Mouse (Mus musculus) megakaryocyte-erythroid progenitor cell, adult 5-6 weeks (primary cell): Measurements from ENCODE around the gene Nrm. TPM values are rescaled to one million over a fixed set of nuclear protein-coding genes. Genes with fewer than 3 reads are reported as not detected.
"Not testable (repeated sequence)": the region's sequence is repeated elsewhere in the genome, so short reads cannot be mapped to it uniquely, and the experiment has no call there.

ENCODE experiments used
- ATAC-seq: replicated peaks from 2 replicates; pipeline ENCODE4 v1.8.0; 2016; ENCODE audit warnings: mild to moderate bottlenecking, inconsistent platforms; ENCODE audit not compliant: severe bottlenecking, poor library complexity, low FRiP score, low TSS enrichment
- total RNA-seq, 2 experiments: library from RNA; stranded (forward) in 1 of 2; stranded (reverse) in 1 of 2; fragments of 200-1000, 215-1000 nt in 1 of 2; fragments of >200 nt in 1 of 2; fragmentation: Nextera tagmentation in 1 of 2; gene quantifications; 2 replicates each; pipeline ENCODE4 v1.2.3; 2014 to 2017

The Nrm gene
- total RNA-seq, 2 experiments from 2014 or later: 26.4 to 27.0 TPM

DNA sequence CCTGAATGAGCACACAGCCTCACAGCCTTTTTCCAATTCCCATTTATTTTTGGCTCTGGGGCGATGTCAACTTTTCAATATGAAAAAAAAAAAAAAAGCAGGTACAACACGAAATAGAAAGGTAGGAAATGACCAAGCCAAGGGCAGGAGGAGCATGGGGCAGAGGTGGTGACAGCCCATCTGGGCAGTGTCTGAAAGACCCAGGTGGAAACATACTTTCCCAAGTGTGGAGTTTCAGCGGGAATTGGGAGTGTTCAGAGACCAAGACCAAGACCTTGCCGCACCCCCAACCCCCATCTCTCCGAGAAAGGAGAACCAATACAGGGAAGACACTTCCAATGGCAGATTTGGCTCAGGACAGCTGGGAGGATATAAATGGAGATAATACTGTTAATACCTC is 27.2 kb upstream of the Nrm start:
- ATAC-seq: no peak

GRCm38 (mm10) chr17:35834696-35835422 is 26.3 kb upstream of the Nrm start:
- no peak for ATAC-seq

DNA sequence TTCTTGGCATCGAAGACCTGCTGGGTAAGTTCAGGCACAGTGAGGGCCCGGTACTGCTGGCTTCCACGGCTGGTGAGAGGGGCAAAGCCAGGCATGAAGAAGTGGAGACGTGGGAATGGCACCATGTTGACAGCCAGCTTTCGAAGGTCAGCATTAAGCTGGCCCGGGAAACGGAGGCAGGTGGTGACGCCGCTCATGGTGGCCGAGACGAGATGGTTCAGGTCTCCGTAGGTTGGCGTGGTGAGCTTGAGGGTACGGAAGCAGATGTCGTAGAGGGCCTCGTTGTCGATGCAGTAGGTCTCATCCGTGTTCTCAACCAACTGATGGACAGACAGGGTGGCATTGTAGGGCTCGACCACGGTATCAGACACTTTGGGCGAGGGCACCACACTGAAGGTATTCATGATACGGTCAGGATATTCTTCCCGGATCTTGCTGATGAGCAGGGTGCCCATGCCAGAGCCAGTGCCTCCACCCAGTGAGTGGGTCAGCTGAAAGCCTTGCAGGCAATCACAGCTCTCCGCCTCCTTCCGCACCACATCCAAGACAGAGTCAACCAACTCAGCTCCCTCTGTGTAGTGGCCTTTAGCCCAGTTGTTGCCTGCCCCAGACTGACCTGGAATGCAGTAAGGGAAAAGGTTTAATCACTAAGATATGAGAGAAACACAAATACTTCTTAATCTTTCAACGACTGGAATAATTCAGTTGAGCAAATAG is 25.5 kb upstream of the Nrm start:
- ATAC-seq: no peak

GRCm38 (mm10) chr17:35836178-35836965 is 24.7 kb upstream of the Nrm start:
- ATAC-seq: no peak

DNA sequence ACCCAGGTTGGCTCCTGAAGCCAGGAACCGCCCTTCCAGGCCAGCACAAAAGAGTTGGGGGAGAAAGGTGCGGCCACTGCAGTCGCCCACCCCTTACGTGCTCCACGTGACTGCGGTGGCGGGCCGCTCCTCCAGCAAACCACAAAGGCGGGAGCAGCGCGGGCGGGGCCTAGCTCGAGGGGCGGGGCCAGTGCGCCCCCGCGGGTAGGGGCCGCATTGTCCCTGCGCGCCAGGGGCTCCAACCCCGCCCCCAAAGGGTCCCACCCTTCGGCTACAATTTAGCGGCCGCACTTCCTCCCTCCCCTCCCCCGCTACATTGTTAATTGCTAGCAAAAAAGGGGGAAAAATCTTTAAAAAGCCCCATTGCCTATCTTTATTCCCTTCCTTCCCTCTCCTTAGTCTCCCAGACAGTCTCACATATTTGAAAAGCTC is 24.1 kb upstream of the Nrm start:
- ATAC-seq: peak; percentile 8; the same call in 1 of the 2 replicates

GRCm38 (mm10) chr17:35837487-35837886 is 23.6 kb upstream of the Nrm start:
- ATAC-seq: no peak

- ATAC-seq: peak; percentile 57
Measured at GRCm38 (mm10) chr17:35838122-35838544, 23.0 kb upstream of the Nrm start, which contains the start of gene Tubb5. Gene Tubb5 (minus strand): TSS chr17:35838306.

- ATAC-seq: no peak
Measured at GRCm38 (mm10) chr17:35838570-35838969, 22.5 kb upstream of the Nrm start.

DNA sequence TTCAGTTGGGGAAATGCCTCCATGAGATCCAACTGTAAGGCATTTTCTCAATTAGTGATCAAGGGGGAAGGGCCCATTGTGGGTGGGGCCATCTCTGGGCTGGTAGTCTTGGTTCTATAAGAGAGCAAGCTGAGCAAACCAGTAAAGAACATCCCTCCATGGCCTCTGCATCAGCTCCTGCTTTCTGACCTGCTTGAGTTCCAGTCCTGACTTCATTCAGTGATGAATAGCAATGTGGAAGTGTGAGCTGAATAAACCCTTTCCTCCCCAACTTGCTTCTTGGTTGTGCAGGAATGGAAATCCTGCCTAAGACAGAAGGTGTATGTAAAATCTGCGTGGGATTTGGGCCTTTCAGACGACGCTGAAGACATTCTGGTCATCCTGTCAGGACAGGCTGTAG is 22.1 kb upstream of the Nrm start:
- ATAC-seq: not testable (repeated sequence)

DNA sequence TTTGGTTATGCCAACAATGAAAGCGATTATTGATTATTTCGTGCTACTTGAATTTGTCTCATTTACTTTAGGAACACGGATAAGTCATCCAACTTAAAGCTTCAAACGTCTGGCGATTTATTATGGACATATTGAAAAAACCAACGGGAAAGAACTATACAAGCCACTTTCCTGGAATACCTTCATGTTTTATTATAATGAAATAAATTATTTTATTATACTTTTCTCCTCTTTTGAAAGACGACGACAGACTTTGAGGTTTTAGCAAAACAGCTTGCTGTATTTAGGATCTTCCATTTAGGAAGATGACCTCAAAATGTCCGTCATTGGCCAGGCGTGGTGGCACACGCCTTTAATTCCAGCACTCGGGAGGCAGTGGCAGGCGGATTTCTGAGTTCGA is 20.6 kb upstream of the Nrm start:
- no peak for ATAC-seq

DNA sequence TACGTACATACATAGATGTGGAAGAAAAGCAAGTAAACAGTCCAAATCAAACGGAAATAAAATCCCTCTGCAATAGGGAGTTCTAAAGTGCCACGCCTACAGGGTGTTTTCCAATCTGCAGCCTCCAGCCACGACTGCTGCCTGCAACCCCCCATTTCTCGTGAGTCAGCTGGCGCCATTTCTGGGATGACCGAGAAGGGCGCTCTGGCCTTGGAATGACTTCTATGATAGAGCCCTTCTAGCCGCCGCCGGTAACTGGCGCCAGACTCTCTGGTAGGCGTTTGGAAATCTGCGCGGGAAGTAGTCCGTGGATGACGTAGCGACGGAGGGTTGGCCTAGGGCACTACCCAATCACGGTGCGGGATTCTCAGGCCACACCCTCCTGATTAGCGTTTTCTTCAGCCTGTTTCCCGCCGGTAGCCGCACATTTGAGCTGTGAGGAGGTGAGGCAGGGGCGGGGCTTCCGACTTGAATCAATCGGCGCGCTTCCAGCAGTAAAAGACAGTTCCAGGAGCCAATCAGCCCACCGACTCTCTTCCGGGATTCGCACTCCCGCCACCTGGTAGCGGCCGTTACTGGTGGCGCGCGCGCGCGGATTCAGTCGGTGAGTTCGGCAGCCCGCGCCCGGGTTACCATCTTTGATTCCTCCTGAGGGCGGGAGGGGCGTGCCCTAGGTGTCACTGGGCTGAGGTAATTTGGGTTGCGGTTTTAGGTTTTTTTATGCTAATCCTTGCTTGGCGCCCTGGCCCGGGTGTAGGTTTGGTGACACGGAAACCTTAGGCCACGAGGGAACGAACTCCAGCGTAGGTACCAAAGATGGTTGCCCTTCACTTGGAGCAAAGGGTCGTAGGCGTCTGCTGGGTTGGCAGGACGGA is 19.8 kb upstream of the Nrm start, which contains the start of gene Mdc1:
Mdc1 (plus strand) TSS at position 440 of the 875 bp plus-strand sequence.
- ATAC-seq: peak; percentile 82

DNA sequence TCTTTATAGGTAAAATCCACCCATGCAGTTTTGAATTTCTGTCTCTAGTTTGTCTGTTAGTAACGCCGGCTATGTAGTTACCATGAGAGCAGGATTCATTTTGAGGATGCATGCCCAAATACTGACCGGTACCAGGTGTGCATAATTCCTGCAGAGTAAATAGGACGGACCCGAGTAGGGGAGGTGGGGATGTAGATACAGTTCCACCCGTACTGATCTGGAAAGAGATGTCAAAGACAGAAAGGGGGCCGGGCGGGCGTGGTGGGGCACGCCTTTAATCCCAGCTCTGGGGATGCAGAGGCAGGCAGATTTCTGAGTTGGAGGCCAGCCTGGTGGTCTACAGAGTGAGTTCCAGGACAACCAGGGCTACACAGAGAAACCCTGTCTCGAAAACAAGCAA is 19.1 kb upstream of the Nrm start:
- no peak for ATAC-seq

- no peak for ATAC-seq
Measured at GRCm38 (mm10) chr17:35843514-35843913, 17.6 kb upstream of the Nrm start.

- ATAC-seq: no peak
Measured at GRCm38 (mm10) chr17:35848112-35848511, 13.0 kb upstream of the Nrm start.

- peak; percentile 92 for ATAC-seq
Measured at GRCm38 (mm10) chr17:35850974-35851373, 10.1 kb upstream of the Nrm start.

DNA sequence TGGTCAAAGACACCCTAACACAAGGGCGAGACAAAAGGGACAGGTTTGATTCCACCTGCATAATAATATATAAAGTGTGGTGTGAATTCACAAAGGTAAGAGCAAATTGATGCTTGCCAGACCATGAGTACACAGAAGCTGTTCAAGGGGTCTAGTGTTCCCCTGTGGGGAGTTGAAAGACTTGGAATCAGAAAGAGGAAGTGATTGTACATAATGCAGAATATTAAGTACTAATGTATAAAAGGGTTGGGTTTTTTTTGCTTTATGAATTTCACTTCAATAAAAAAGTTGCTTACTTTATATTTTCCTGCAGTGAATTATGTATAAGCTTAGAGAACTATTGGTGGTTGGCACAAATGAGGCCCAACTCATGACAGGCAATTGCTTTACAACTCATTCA is 1.7 kb upstream of the Nrm start:
- no peak for ATAC-seq

GRCm38 (mm10) chr17:35859835-35860234 is 1.3 kb upstream of the Nrm start:
- ATAC-seq: no peak

- peak; percentile 15; the same call in 1 of the 2 replicates for ATAC-seq
Measured at GRCm38 (mm10) chr17:35860831-35861197, 304 bp upstream of the Nrm start.

DNA sequence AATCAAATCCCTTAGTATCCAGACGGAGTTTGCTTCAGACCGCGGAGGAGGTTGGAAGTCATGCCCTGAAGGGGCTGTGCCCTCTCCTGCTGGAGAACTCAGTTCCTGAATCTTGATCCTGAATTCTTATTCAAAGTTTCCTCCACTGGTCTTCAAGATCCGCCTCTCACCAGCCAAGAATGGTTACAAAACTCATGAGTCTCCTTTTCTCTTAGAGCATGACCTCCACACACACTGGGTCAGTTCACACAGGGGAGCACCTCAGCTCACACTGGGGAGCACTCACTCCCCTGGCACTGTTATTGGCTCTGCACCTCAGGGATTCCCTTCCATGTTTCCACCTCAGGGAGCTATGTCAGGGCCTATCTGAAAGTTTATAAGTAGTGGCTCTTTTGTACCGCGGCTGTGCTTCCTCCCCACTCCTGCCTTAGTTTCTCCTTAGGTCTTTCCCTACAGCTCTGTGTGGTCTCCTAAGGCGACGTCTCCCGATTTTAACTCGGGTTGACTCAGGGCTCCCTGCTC is 3.8 kb downstream of the Nrm start:
- no peak for ATAC-seq
